Mouse (Mus musculus): ENCODE data around the gene Ropn1l. TPM values are rescaled to one million over a fixed set of nuclear protein-coding genes. Genes with fewer than 3 reads are reported as not detected.

The Ropn1l gene
- polyA plus RNA-seq (2014; fragmentation: Nextera tagmentation; extraction: Ambion mirVana), result 3.3 TPM in 2 replicates

DNA sequence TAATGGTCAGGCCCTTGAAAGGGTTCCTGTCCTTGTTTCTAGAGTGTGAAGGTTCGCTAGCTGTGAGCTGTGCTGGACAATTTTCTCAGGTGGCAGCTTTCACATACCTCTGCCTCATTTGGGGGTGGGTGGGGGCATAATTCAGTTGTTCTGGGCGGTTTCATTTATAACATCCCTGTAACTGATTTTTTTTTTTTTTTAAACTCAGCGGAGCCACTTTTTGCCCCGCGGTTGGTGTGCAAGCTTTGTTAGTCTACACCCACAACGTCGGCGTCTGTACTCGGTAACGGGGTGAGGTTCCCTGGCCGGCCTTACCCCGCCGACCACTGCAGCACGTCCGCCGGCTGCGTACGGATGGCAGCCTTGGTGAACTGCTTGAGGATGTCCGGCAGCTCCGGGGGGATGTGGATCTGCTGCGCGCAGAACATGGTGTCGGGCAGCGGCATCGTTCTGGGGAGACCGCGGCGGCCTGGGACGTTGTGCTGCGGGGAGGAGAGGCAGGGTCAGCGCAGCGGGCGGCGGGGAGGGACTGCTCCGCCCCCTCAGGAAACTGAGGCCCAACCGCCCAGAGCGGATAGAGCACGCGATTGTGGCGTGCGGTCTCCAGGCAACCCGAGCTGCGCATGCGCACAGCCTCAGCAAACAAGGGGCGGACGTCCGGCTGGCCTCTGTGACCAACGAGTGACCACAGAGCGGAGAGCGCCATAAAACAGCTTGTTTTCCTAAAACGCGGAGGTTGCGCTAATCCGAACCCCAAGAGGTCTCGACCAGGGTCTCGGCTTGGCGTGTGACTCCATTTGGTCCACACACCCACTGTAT is at the start of gene Ropn1l:
Gene Ropn1l, minus strand, starts transcription at position 640 of the 819 bp plus-strand sequence.
- WGBS (ENCODE audit: insufficient replicate concordance), result under 1% methylated on average over 57 of the region's 57 CpGs
- H3K36me3 ChIP-seq (ENCODE audit: control insufficient read depth, insufficient read depth, low read length), result 0 out of 2 replicates have a peak, but pooled peaks cover 3% of the 10 kb centered on the region
- peak within 1 kb of the TSS; percentile 74 for H3K9ac ChIP-seq (ENCODE audit: low read depth, low read length)
- H3K9me3 ChIP-seq (replicated peaks; ENCODE audit: control insufficient read depth, low read length), result no peaks in the 10 kb centered on the region
- H3K4me3 ChIP-seq (ENCODE audit: low read depth, low read length), result peak within 1 kb of the TSS; percentile 69
- peak within 1 kb of the TSS; percentile 81 for H3K4me2 ChIP-seq
- H3K27ac ChIP-seq (ENCODE audit: low read depth, low read length), result peak within 1 kb of the TSS; percentile 81
- peak; percentile 97 for ATAC-seq (replicated peaks; ENCODE audit: insufficient number of reproducible peaks, low FRiP score, low TSS enrichment)
- no peaks in the 10 kb centered on the region for H3K27me3 ChIP-seq (ENCODE audit: control insufficient read depth, insufficient read depth, low read length)
- peaks cover 7% of the 10 kb centered on the region; the same call in 1 of the 2 replicates for H3K4me1 ChIP-seq (ENCODE audit: control insufficient read depth, insufficient read depth, low read length)

DNA sequence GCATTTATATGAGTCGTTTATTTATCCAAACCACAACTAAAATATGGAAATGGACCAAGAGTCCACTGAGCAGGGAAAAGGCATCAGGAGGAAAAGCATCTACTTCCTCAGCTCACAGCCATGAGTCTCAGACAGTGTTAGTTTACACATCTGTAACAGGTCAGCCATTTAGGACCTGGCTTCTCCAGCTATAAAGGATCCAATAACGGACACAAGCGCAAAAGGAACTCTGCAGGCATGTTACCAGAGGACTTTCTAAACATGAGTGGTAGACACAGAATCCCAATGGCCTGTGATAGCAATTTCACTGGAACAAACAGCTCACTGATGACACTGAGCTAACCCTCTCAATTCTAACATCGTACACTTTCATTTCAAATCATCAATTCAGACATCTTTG is 49.5 kb upstream of the Ropn1l start:
- no peak for ATAC-seq (replicated peaks; ENCODE audit: insufficient number of reproducible peaks, low FRiP score, low TSS enrichment)
- Histone ChIP-seq H3K4me3 (ENCODE audit: low read depth, low read length) (no peak overlapping the region), H3K27me3 (ENCODE audit: control insufficient read depth, insufficient read depth, low read length) (no peaks in the 10 kb centered on the region), H3K9ac (ENCODE audit: low read depth, low read length) (no peak overlapping the region), H3K36me3 (ENCODE audit: control insufficient read depth, insufficient read depth, low read length) (peaks cover 9% of the 10 kb centered on the region), H3K4me1 (ENCODE audit: control insufficient read depth, insufficient read depth, low read length) (no peaks in the 10 kb centered on the region), H3K9me3 (replicated peaks; ENCODE audit: control insufficient read depth, low read length) (no peaks in the 10 kb centered on the region), H3K27ac (ENCODE audit: low read depth, low read length) (no peak overlapping the region), H3K4me2 (no peak overlapping the region)
- WGBS (ENCODE audit: insufficient replicate concordance), result 89% methylated on average over 4 of the region's 4 CpGs

DNA sequence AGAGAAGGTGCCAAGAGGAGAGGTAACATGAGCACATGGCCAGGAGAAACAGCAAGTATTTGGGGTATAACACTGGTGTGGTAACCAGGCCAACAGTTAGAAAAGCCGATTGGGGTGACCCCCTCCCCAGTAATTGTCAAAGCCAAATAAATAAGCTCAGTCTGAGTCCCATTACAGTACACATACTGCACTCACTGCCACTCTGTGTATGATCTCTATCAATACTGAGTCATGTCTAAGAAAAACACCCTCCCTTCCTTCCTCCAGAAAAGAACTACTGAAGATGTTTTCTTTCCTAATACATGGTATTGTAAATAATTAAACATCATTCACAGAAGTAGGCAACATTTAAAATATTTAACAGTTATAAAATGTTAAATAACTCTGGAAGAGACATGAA is 48.8 kb upstream of the Ropn1l start:
- Histone ChIP-seq H3K27me3 (ENCODE audit: control insufficient read depth, insufficient read depth, low read length) (no peaks in the 10 kb centered on the region), H3K4me3 (ENCODE audit: low read depth, low read length) (no peak overlapping the region), H3K27ac (ENCODE audit: low read depth, low read length) (no peak overlapping the region), H3K36me3 (ENCODE audit: control insufficient read depth, insufficient read depth, low read length) (peaks cover 15% of the 10 kb centered on the region), H3K4me2 (no peak overlapping the region), H3K9me3 (replicated peaks; ENCODE audit: control insufficient read depth, low read length) (no peaks in the 10 kb centered on the region), H3K4me1 (ENCODE audit: control insufficient read depth, insufficient read depth, low read length) (no peaks in the 10 kb centered on the region), H3K9ac (ENCODE audit: low read depth, low read length) (no peak overlapping the region)
- WGBS (ENCODE audit: insufficient replicate concordance), result 75% methylated on average over 1 of the region's 1 CpGs
- no peak for ATAC-seq (replicated peaks; ENCODE audit: insufficient number of reproducible peaks, low FRiP score, low TSS enrichment)

- Histone ChIP-seq H3K9me3 (replicated peaks; ENCODE audit: control insufficient read depth, low read length) (no peaks in the 10 kb centered on the region), H3K4me1 (ENCODE audit: control insufficient read depth, insufficient read depth, low read length) (no peaks in the 10 kb centered on the region), H3K27me3 (ENCODE audit: control insufficient read depth, insufficient read depth, low read length) (no peaks in the 10 kb centered on the region), H3K9ac (ENCODE audit: low read depth, low read length) (no peak overlapping the region), H3K4me3 (ENCODE audit: low read depth, low read length) (no peak overlapping the region), H3K27ac (ENCODE audit: low read depth, low read length) (no peak overlapping the region), H3K4me2 (no peak overlapping the region), H3K36me3 (ENCODE audit: control insufficient read depth, insufficient read depth, low read length) (peaks cover 26% of the 10 kb centered on the region)
- no peak for ATAC-seq (replicated peaks; ENCODE audit: insufficient number of reproducible peaks, low FRiP score, low TSS enrichment)
- WGBS (ENCODE audit: insufficient replicate concordance), result 90% methylated on average over 9 of the region's 9 CpGs
Measured at GRCm38 (mm10) chr15:31494803-31495202, 41.3 kb upstream of the Ropn1l start.

- H3K4me2 ChIP-seq, result no peak overlapping the region
- H3K4me1 ChIP-seq (ENCODE audit: control insufficient read depth, insufficient read depth, low read length), result no peaks in the 10 kb centered on the region
- WGBS (ENCODE audit: insufficient replicate concordance), result 76% methylated on average over 3 of the region's 3 CpGs
- no peaks in the 10 kb centered on the region for H3K9me3 ChIP-seq (replicated peaks; ENCODE audit: control insufficient read depth, low read length)
- no peak overlapping the region for H3K4me3 ChIP-seq (ENCODE audit: low read depth, low read length)
- H3K27me3 ChIP-seq (ENCODE audit: control insufficient read depth, insufficient read depth, low read length), result no peaks in the 10 kb centered on the region
- ATAC-seq (replicated peaks; ENCODE audit: insufficient number of reproducible peaks, low FRiP score, low TSS enrichment), result no peak
- no peak overlapping the region for H3K9ac ChIP-seq (ENCODE audit: low read depth, low read length)
- H3K27ac ChIP-seq (ENCODE audit: low read depth, low read length), result no peak overlapping the region
- H3K36me3 ChIP-seq (ENCODE audit: control insufficient read depth, insufficient read depth, low read length), result peaks cover 30% of the 10 kb centered on the region
Measured at GRCm38 (mm10) chr15:31494310-31494709, 40.8 kb upstream of the Ropn1l start.

DNA sequence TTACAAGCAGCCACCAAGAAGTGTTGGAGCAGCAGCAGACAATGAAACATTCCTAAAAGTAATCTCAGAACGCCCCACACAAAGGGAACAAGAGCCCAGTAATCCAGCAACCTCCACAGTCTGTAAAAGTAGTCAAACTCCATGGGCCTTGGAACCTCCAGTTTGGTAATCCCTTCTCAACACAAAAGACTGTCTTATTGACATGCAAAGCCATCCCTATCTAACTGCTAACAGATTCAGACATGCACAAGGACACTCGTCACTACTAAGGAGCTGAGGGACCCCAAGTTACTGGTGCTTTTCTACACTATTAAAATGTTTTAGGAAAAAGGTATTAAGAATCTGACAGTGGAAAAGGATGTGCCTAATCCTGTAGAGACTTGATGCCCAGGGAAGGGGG is 33.9 kb upstream of the Ropn1l start:
- H3K9me3 ChIP-seq (replicated peaks; ENCODE audit: control insufficient read depth, low read length), result no peaks in the 10 kb centered on the region
- H3K4me3 ChIP-seq (ENCODE audit: low read depth, low read length), result no peak overlapping the region
- H3K9ac ChIP-seq (ENCODE audit: low read depth, low read length), result no peak overlapping the region
- WGBS (ENCODE audit: insufficient replicate concordance), result 87% methylated on average over 2 of the region's 2 CpGs
- peaks cover 10% of the 10 kb centered on the region for H3K36me3 ChIP-seq (ENCODE audit: control insufficient read depth, insufficient read depth, low read length)
- H3K27me3 ChIP-seq (ENCODE audit: control insufficient read depth, insufficient read depth, low read length), result no peaks in the 10 kb centered on the region
- H3K27ac ChIP-seq (ENCODE audit: low read depth, low read length), result no peak overlapping the region
- no peak for ATAC-seq (replicated peaks; ENCODE audit: insufficient number of reproducible peaks, low FRiP score, low TSS enrichment)
- no peak overlapping the region for H3K4me2 ChIP-seq
- H3K4me1 ChIP-seq (ENCODE audit: control insufficient read depth, insufficient read depth, low read length), result no peaks in the 10 kb centered on the region

DNA sequence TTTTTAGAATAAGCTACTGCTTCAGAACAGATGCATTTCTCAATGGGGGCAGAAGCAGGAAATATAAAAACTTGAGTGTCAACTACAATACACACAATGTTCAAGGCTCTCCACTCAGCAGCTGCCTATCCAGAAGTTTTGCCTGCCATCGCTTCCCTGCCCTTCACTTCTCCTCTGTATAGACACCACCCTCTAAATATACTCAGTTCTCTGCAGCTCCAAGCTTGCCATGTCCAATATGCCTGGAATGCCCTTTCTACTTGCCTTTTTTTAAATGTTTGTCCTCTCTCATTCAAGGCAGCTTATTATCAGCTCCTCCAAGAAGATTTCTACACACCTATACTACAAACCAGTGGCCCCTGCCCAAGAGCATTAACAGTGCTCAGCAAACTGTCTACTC is 23.1 kb upstream of the Ropn1l start:
- Histone ChIP-seq H3K27ac (ENCODE audit: low read depth, low read length) (0 out of 2 replicates have a peak overlapping the region, but pooled peaks have one; percentile 46), H3K36me3 (ENCODE audit: control insufficient read depth, insufficient read depth, low read length) (peaks cover 25% of the 10 kb centered on the region), H3K4me3 (ENCODE audit: low read depth, low read length) (no peak overlapping the region), H3K27me3 (ENCODE audit: control insufficient read depth, insufficient read depth, low read length) (no peaks in the 10 kb centered on the region), H3K4me1 (ENCODE audit: control insufficient read depth, insufficient read depth, low read length) (no peaks in the 10 kb centered on the region), H3K9me3 (replicated peaks; ENCODE audit: control insufficient read depth, low read length) (no peaks in the 10 kb centered on the region), H3K9ac (ENCODE audit: low read depth, low read length) (no peak overlapping the region), H3K4me2 (no peak overlapping the region)
- WGBS (ENCODE audit: insufficient replicate concordance), result 63% methylated on average over 1 of the region's 1 CpGs
- no peak for ATAC-seq (replicated peaks; ENCODE audit: insufficient number of reproducible peaks, low FRiP score, low TSS enrichment)

- peaks cover 12% of the 10 kb centered on the region for H3K36me3 ChIP-seq (ENCODE audit: control insufficient read depth, insufficient read depth, low read length)
- no peak overlapping the region for H3K9ac ChIP-seq (ENCODE audit: low read depth, low read length)
- no peaks in the 10 kb centered on the region for H3K9me3 ChIP-seq (replicated peaks; ENCODE audit: control insufficient read depth, low read length)
- no peaks in the 10 kb centered on the region for H3K4me1 ChIP-seq (ENCODE audit: control insufficient read depth, insufficient read depth, low read length)
- H3K27ac ChIP-seq (ENCODE audit: low read depth, low read length), result no peak overlapping the region
- no peaks in the 10 kb centered on the region for H3K27me3 ChIP-seq (ENCODE audit: control insufficient read depth, insufficient read depth, low read length)
- H3K4me3 ChIP-seq (ENCODE audit: low read depth, low read length), result no peak overlapping the region
- H3K4me2 ChIP-seq, result no peak overlapping the region
- no peak for ATAC-seq (replicated peaks; ENCODE audit: insufficient number of reproducible peaks, low FRiP score, low TSS enrichment)
- 80% methylated on average over 4 of the region's 4 CpGs for WGBS (ENCODE audit: insufficient replicate concordance)
Measured at GRCm38 (mm10) chr15:31472645-31473574, 19.4 kb upstream of the Ropn1l start.

Measured in heart, embryonic 11.5 days (tissue).